Mouse (Mus musculus) monocyte, adult 5-6 weeks (primary cell): ENCODE measurements around the gene Gm10639. TPM values are rescaled to one million over a fixed set of nuclear protein-coding genes. Genes with fewer than 3 reads are reported as not detected.
"Not testable (repeated sequence)": the region's sequence is repeated elsewhere in the genome, so short reads cannot be mapped to it uniquely, and the experiment has no call there.

Experiments used
- ATAC-seq: fragments of 153-309, 156-312 bp; replicated peaks from 2 replicates; pipeline ENCODE4 v1.8.0; 2017; ENCODE audit warnings: mild to moderate bottlenecking; ENCODE audit not compliant: low TSS enrichment, insufficient number of reproducible peaks, severe bottlenecking, poor library complexity, low FRiP score
- total RNA-seq: library from RNA; stranded (forward); fragments of 200-1000, 200-491, 200-594 nt; gene quantifications from 3 replicates; pipeline ENCODE4 v1.2.3, GENCODE M21; 2017

Gene Gm10639
- not detected in 3 replicates for total RNA-seq

GRCm38 (mm10) chr9:78289723-78290122 lies at the start of gene Gm10639:
TSS of gene Gm10639 (plus strand) at chr9:78289923.
- ATAC-seq = not testable (repeated sequence)

- not testable (repeated sequence) for ATAC-seq
Observed at GRCm38 (mm10) chr9:78255683-78256470, 33.8 kb upstream of the Gm10639 start.

GRCm38 (mm10) chr9:78256914-78257313 lies 32.8 kb upstream of the Gm10639 start, which contains the start of gene Gm3776:
TSS of gene Gm3776 (plus strand) at chr9:78257129.
- ATAC-seq = not testable (repeated sequence)

- ATAC-seq = peak; percentile 63; the same call in 1 of the 2 replicates
Observed at GRCm38 (mm10) chr9:78259688-78260087, 30.0 kb upstream of the Gm10639 start.

- not testable (repeated sequence) for ATAC-seq
Observed at GRCm38 (mm10) chr9:78270945-78271344, 18.8 kb upstream of the Gm10639 start.

- ATAC-seq = not testable (repeated sequence)
Observed at GRCm38 (mm10) chr9:78282002-78282711, 7.6 kb upstream of the Gm10639 start.

- ATAC-seq = not testable (repeated sequence)
Observed at GRCm38 (mm10) chr9:78289063-78289462, 660 bp upstream of the Gm10639 start.

GRCm38 (mm10) chr9:78292462-78292861 lies 2.7 kb downstream of the Gm10639 start:
- not testable (repeated sequence) for ATAC-seq

GRCm38 (mm10) chr9:78293683-78294082 lies 4.0 kb downstream of the Gm10639 start:
- ATAC-seq = not testable (repeated sequence)

GRCm38 (mm10) chr9:78294781-78295180 lies 5.1 kb downstream of the Gm10639 start:
- not testable (repeated sequence) for ATAC-seq

GRCm38 (mm10) chr9:78296089-78296488 lies 6.4 kb downstream of the Gm10639 start:
- ATAC-seq = not testable (repeated sequence)

GRCm38 (mm10) chr9:78298232-78298631 lies 8.5 kb downstream of the Gm10639 start:
- ATAC-seq = no peak

- not testable (repeated sequence) for ATAC-seq
Observed at GRCm38 (mm10) chr9:78299143-78299542, 9.4 kb downstream of the Gm10639 start.

GRCm38 (mm10) chr9:78308122-78308521 lies 18.4 kb downstream of the Gm10639 start:
- ATAC-seq = not testable (repeated sequence)

GRCm38 (mm10) chr9:78314696-78315095 lies 25.0 kb downstream of the Gm10639 start, which contains the start of gene Omt2a:
TSS of gene Omt2a (minus strand) at chr9:78314796.
- ATAC-seq = no peak

- ATAC-seq = no peak
Observed at GRCm38 (mm10) chr9:78319499-78319898, 29.8 kb downstream of the Gm10639 start.

GRCm38 (mm10) chr9:78327289-78327688 lies 37.6 kb downstream of the Gm10639 start, which contains the start of gene Omt2b:
TSS of gene Omt2b (plus strand) at chr9:78327589.
- ATAC-seq = not testable (repeated sequence)

GRCm38 (mm10) chr9:78337050-78337449 lies 47.3 kb downstream of the Gm10639 start:
- ATAC-seq = not testable (repeated sequence)

- 0 out of 2 replicates have a peak, but pooled peaks have one; percentile 66 for ATAC-seq
Observed at GRCm38 (mm10) chr9:78340324-78340723, 50.6 kb downstream of the Gm10639 start.
